Mouse (Mus musculus): ENCODE data around the gene Tspo.
A peak's percentile ranks its signal among the peaks of the same experiment; 100 is the strongest.

The Tspo gene

GRCm38 (mm10) chr15:83546029-83546428 is 17.4 kb upstream of the Tspo start:
- no peak for DNase-seq (ENCODE audit: low spot score in 2 of 2)

- no peak for DNase-seq (ENCODE audit: low spot score in 2 of 2)
These were observed 16.2 kb upstream of the Tspo start for GRCm38 (mm10) chr15:83547144-83547543.

DNA sequence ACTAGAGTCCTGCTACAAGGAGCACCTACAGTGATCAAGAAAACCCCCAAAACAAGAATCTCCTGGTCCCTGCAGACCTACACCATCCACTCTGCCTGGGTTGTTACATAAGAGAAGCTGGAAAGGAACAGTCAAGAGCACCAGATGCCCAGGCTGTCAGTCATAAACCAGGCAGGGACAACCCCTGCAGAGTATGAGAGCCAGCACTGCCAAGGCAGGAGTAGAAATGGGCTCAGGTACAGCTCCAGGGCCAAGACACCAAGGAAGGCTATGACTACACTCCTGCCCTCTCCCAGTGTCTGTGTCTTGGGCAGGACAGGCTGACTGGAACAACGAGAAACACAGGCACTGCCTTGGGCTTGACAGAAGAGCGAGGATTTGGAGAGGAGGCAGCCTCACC is 13.3 kb upstream of the Tspo start:
- no peak for DNase-seq (ENCODE audit: low spot score in 2 of 2)

- DNase-seq (ENCODE audit: low spot score in 2 of 2): no peak
These were observed 9.6 kb upstream of the Tspo start for GRCm38 (mm10) chr15:83553831-83554230.

DNA sequence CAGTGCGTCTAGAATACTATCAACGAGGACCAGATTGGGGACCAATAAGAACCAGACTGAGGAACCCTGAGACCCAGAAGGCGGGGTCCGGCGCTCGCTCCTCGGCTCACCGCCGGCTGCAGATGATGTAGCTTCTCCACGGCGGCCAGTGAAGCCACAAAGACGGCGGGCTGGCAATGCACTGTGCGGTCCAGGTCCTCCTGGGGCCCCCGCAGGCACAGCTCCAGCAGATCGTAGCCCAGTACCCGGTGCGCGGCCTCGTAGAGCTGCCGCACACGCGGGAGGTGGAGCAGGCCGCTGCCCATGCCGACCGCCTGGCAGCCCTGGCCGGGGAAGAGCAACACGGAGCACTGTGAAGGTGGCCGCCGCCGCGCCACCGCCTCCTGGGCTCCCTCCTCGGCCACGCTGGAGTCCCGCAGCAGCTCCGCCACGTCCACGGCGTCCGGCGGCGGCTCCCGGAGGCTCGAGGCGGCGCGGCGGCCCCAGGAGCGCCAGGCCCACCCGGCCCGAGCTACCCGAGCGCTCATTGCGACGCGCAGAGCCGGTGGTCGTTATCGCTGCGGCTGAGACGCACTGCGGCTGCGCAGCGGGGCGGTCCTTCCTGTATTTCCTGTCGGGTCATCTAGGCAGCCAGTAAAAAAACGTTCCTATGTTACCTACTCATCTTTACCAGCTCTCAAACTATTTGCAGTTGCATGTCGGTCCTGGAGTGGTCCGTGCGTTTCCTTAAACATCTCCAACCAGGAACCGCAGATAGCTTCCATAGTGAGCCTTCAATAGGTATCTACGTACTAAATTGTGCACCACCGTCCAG is 8.0 kb upstream of the Tspo start:
- peak; percentile 78 to 83 for DNase-seq (ENCODE audit: low spot score in 2 of 2)

DNA sequence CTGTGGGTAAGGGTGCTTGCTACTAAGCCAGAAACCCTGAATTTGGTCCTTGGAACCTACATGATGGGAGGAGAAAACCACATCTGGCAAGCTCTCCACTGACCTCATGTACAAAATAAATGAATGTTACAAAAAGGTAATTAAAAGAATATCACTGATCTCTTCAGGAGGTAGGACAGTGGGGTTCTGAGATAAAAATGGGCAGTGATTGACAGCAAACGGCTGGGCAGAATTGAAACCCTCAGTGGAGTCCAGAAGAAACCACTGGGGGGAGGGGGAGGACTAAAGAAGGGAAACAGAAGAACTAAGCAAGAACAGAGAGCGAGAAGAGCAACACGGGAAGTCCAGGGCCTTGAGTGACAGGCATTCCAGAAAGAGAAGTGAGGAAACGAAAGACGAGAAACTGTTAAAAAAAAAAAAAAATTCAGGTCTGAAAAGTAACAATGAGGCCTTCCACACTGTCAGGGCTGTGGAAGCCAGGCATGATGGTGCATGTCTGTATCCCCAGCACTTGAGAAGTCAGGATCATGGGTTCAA is 2.4 kb upstream of the Tspo start:
- no peak for DNase-seq (ENCODE audit: low spot score in 2 of 2)

DNA sequence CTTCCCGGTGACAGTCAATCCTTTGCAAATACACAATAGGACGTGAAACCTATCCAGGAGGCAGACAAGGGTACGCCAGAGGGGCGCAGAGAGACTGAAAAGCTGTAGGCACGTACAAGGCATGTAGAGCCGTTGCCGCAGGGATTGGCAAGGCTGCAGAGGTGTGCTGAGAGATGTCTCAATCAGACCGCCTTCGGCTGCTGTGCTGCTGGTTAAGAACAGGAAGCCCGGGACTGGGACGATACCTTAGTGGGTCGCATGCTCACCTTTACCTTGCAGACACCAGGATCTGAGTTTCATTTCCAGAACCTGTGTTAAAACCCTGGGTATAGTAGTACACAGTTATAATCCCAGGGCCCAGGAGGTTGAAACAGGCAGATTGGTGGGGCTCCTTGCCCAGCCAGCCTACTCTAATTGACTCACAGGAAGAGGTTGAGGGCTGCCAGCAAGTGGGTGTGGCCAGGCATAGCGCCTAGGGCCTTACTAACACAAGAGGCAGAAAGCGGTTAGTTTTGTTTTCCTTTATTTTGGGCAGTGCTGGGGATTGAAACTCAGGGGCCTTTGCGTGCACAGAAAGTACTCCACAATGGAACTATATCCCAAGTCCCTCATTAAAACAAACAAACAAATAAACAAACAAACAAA is 644 bp upstream of the Tspo start:
- peak in 1 of 2 experiments; percentile 38 for DNase-seq (ENCODE audit: low spot score in 2 of 2)

DNA sequence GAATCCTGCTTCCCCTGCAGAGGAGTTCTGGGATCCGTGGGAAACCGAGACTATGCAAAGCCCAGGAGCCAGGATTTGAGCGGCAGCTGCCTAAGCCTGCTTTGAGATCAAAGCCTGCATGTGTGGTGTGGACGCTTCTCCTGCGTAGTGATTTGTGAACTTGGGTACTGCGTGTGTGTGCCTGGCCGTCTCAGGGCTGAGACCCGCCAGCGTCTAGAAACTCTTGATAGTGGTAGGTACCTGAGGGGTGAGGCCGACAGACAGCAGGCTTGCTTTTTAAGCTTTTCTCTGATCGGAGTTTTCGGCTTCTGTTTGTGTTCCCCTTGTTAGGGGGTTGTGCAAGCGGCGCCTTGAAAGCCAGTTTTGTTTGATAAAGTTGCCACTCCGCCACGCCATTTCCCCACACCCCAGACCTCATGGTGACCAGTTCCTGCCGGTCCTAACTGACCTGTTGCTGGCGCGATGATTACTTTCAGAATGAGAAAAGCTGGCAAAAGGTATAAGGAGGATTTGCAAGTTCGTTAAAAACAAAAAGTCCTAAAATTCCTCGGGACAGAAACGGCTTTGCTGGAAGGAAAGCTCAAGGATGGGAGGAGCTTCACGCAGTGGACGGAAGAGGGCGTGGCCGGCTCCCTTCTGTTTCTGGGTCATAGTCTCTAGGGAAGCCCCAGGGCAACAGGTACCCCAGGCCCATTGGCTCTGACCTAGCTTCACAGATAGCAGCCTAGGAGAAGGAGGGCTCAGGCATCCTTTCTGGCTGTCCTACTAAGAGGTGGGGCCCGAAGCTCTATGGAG is 662 bp downstream of the Tspo start:
- DNase-seq (ENCODE audit: low spot score in 2 of 2): no peak

GRCm38 (mm10) chr15:83565434-83565833 is 2.0 kb downstream of the Tspo start:
- no peak for DNase-seq (ENCODE audit: low spot score in 2 of 2)

DNA sequence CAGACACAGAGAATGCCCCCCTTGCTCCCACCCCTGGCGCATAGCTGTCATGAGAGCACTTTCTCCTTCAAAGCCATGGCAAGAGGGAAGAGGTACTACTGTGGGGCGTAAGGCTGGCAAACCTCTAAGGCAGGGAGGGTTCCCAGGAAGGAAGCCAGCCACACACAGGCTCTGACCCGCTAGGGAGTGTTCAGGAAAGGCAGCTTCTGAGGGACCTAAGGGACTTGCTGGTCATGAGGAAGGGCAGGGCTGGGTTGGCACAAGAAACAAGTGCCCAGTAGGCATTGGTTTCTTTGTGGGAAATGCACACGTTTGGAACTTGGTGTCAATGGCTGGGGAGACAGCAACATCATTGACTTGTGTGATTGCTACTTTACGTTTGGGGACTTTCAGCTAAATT is 2.6 kb downstream of the Tspo start:
- DNase-seq (ENCODE audit: low spot score in 2 of 2): no peak

DNA sequence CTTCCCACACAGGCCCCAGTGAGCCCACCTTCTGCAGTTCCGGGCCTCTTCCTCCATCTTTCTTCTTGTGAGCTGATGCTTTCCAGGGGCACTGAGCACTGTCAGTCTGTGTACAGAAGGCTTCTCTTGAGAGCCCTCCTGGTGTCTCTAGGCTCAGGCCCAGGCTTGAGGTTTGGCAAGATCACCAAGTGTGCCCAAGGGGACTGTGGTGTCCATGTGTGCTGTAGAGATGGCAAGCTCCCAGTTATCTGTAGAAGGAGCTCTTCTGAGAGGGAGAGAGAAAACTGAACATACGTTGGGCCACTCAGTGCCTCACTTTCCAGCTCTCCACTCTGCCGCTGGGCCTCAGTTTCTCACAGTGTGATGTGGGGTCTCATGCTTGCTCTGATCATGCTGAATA is 4.3 kb downstream of the Tspo start:
- no peak for DNase-seq (ENCODE audit: low spot score in 2 of 2)

DNA sequence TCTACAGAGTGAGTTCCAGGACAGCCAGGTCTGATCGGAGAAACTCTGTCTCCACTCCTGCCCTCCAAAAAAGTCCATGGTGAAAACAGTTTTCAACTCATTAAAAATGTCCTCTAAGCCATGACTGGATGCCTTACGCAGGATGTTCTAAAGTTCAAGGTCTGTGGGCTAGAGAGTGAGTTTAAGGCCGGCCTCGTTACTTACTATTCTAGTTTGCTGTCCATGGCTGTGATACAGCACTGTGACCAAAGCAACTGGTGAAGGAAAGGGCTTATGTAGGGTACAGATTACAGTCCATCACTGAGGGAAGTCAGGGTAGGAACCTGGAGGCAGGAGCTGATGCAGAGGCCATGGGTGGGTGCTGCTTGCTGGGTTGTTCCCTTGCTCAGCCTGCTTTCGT is 5.2 kb downstream of the Tspo start:
- DNase-seq (ENCODE audit: low spot score in 2 of 2): no peak

- no peak for DNase-seq (ENCODE audit: low spot score in 2 of 2)
These were observed 6.3 kb downstream of the Tspo start for GRCm38 (mm10) chr15:83569682-83570081.

DNA sequence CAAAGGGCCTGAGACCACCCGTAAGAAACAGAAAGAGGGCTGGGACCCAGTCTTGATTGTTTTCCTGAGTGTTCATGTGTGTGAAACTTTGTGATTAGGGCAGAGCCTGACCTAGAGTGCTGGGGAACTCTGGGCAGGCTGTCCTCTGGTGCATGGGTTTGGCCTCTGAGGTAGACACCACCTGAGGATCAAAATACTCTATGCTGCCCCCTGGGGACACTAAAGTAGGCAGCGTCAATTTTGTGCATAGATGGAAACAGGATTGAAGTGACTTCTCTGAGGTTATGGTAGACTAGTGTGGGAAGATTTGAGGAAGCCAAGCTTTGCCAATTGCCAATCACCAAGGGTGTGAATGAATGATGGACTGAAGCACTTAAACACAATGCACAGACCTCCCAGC is 7.2 kb downstream of the Tspo start:
- DNase-seq (ENCODE audit: low spot score in 2 of 2): no peak

GRCm38 (mm10) chr15:83571636-83572035 is 8.2 kb downstream of the Tspo start:
- DNase-seq (ENCODE audit: low spot score in 2 of 2): no peak

- DNase-seq (ENCODE audit: low spot score in 2 of 2): no peak
These were observed 8.7 kb downstream of the Tspo start for GRCm38 (mm10) chr15:83572132-83572531.

GRCm38 (mm10) chr15:83573606-83574005 is 10.2 kb downstream of the Tspo start:
- no peak for DNase-seq (ENCODE audit: low spot score in 2 of 2)

GRCm38 (mm10) chr15:83574731-83575351 is 11.4 kb downstream of the Tspo start:
- DNase-seq (ENCODE audit: low spot score in 2 of 2): no peak

GRCm38 (mm10) chr15:83575543-83575942 is 12.2 kb downstream of the Tspo start:
- DNase-seq (ENCODE audit: low spot score in 2 of 2): no peak

GRCm38 (mm10) chr15:83576651-83577050 is 13.3 kb downstream of the Tspo start:
- no peak for DNase-seq (ENCODE audit: low spot score in 2 of 2)

DNA sequence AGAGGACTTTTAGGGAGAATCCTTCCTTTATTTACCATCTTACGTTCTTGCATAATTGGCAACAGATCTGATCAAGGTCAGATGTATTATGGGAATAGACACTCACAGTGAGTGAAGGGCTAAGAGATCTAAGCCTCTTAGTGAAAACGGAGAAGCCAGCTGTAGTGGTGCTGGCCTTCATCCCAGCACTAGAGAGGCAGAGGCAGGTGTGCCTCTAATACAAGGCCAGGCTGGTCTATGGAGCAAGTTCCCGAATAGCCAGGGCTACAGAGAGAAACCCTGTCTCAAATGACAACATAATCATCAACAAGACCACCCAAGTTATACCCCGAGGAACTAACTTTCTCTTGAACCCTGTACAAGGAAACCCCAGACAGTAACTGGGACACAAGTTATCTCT is 19.5 kb downstream of the Tspo start:
- DNase-seq (ENCODE audit: low spot score in 2 of 2): no peak

Measured in frontal cortex, postnatal 10 days (tissue).